Mouse (Mus musculus): Measurements from ENCODE around the gene Efnb2.

Gene Efnb2

GRCm38 (mm10) chr8:8574521-8575499 lies 86.2 kb downstream of the Efnb2 start:
- intact Hi-C loops (cut with DNase I) = no loop called here

- intact Hi-C loops (cut with DNase I) = no loop called here
These were observed 88.8 kb downstream of the Efnb2 start for GRCm38 (mm10) chr8:8572272-8572671.

GRCm38 (mm10) chr8:8571625-8572215 lies 89.3 kb downstream of the Efnb2 start:
- intact Hi-C loops (cut with DNase I) = no loop called here

GRCm38 (mm10) chr8:8569280-8569679 lies 91.8 kb downstream of the Efnb2 start:
- intact Hi-C loops (cut with DNase I) = no loop called here

GRCm38 (mm10) chr8:8568215-8568773 lies 92.7 kb downstream of the Efnb2 start:
- intact Hi-C loops (cut with DNase I) = no loop called here

Small RNA genes lying within 50 kb of the gene (microRNA-seq; reads per million reads assigned to microRNA genes)
- 0.57 to 0.62 reads per million in 2 experiments for gene Mir7654

All from adrenal gland (tissue).